Mouse (Mus musculus) erythroblast, embryonic 14.5 days (primary cell): ENCODE measurements around the gene Ect2l.

Experiments
- GATA1 ChIP-seq: IDR thresholded peaks from 2 replicates; pipeline ENCODE4 v1.6.1; 2012; ENCODE audit warnings: low read length, inconsistent platforms, mixed read lengths
- TAL1 ChIP-seq: IDR thresholded peaks from 3 replicates; pipeline ENCODE4 v1.6.1; 2012; ENCODE audit warnings: low read length, inconsistent platforms, mixed read lengths

DNA sequence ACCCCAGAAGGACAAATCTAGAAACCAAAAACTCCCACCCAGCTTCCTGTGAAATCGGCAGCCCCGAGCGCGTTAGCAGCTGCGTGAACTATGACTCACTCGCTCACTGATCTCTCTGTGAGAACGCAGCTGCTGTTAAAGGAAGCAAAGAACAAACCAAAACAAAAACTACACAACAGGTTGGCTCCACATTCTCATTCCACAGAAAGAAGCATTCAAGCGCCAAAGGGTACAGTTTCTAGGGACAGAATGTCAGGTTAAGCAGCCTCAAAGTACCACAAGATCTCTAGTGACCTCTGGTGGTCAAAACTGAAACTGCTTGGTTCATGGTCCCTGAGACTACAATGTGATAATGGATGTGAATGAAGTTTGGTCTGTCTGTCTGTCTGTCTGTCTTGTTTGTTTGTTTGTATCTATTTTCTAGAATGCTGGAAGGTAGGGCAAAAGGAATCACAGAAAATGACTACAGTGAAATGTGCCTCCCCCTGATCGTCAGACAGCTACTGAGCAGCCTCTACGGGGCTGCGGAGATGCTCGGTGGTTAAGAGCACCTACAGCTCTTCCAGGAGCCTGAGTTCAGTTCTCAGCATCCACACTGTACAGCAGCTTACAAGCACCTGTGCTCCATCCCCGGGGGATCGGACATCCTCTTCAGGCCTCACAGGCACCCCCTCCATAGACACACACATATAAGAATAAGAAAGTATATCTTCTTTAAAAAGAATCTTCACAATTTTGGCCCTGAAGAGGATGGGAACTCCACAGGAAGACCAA is 13.3 kb downstream of the Ect2l start:
- TF ChIP-seq TAL1, result no peak
- no peak for TF ChIP-seq GATA1
